In genomic region chr2:30842615-30843014, GRCm38 (mm10) we compare ENCODE assay signal across 30 mouse cellular contexts. TPM values are rescaled to one million over a fixed set of nuclear protein-coding genes. Genes with fewer than 3 reads are reported as not detected.
A peak's percentile ranks its signal among the peaks of the same experiment; 100 is the strongest.
DNase-seq lines count a peak whose midpoint lies in the region; ATAC-seq and TF ChIP-seq lines count a peak whose summit lies in the region.
"Had no signal": no experiment of that assay in that cellular context is flagged by ENCODE, and none has a peak within 500 bp of the region (broad histone marks: within the 10 kb centered on the region; RNA-seq: fewer than 3 reads in every experiment).

No protein-coding gene starts in this region.

- H3K27ac ChIP-seq in heart, embryonic 11.5 days (ENCODE audit: low read depth, low read length), result peak overlapping the region; percentile 80
- H3K27ac ChIP-seq in heart, adult 2 months, result no peak overlapping the region
- no peak overlapping the region for H3K27ac ChIP-seq in heart, embryonic 16.5 days (ENCODE audit: low read length)
- H3K27ac ChIP-seq in embryonic facial prominence, embryonic 13.5 days, result peak overlapping the region; percentile 73
- no peak overlapping the region for H3K27ac ChIP-seq in layer of hippocampus, adult 2 months
- H3K27ac ChIP-seq: forebrain, embryonic 12.5 days; left cerebral cortex, adult 2 months; limb, embryonic 13.5 days; lung, embryonic 15.5 days; midbrain, embryonic 10.5 days had no signal

- CTCF ChIA-PET in Patski (lab: Charles Lee), result interaction anchor here (0.8 kb wide), 1 partner anchor 20 kb away, joined by 4 read pairs; no protein-coding TSS in a partner anchor

- H3K27me3 ChIP-seq in heart, embryonic 11.5 days (ENCODE audit: control insufficient read depth, insufficient read depth, low read length), result peaks cover 11% of the 10 kb centered on the region; the same call in 1 of the 2 replicates
- no peaks in the 10 kb centered on the region; the same call in 1 of the 2 replicates for H3K27me3 ChIP-seq in heart, adult 2 months (ENCODE audit: control insufficient read depth, insufficient read depth, low read length)
- peaks cover 2% of the 10 kb centered on the region; the same call in 1 of the 2 replicates for H3K27me3 ChIP-seq in heart, embryonic 16.5 days (ENCODE audit: control insufficient read depth, insufficient read depth, low read length)
- no peaks in the 10 kb centered on the region for H3K27me3 ChIP-seq in Patski
- peaks cover 5% of the 10 kb centered on the region for H3K27me3 ChIP-seq in embryonic facial prominence, embryonic 13.5 days
- H3K27me3 ChIP-seq: limb, embryonic 13.5 days had no signal

- no peaks in the 10 kb centered on the region for H3K79me2 ChIP-seq in heart, adult 2 months (replicated peaks; ENCODE audit: control insufficient read depth, insufficient read depth, low read length)

- no peak for TF ChIP-seq CTCF in heart, adult 2 months (IDR thresholded peaks at IDR 0.05)
- no peak for TF ChIP-seq CTCF in Patski (IDR thresholded peaks at IDR 0.05)
- no peak for TF ChIP-seq CTCF in layer of hippocampus, adult 2 months (conservative IDR thresholded peaks at IDR 0.05)

- no peaks in the 10 kb centered on the region for H3K36me3 ChIP-seq in heart, embryonic 11.5 days (ENCODE audit: control insufficient read depth, insufficient read depth, low read length)
- H3K36me3 ChIP-seq in heart, adult 2 months (ENCODE audit: control insufficient read depth, insufficient read depth, low read length), result no peaks in the 10 kb centered on the region
- no peaks in the 10 kb centered on the region for H3K36me3 ChIP-seq in heart, embryonic 16.5 days (ENCODE audit: control insufficient read depth, insufficient read depth)
- no peaks in the 10 kb centered on the region for H3K36me3 ChIP-seq in embryonic facial prominence, embryonic 13.5 days
- H3K36me3 ChIP-seq: forebrain, embryonic 12.5 days; limb, embryonic 13.5 days; lung, embryonic 15.5 days; midbrain, embryonic 10.5 days had no signal

- 0 out of 2 replicates have a peak overlapping the region, but pooled peaks have one; percentile 3 for H3K4me3 ChIP-seq in heart, embryonic 11.5 days (ENCODE audit: low read depth, low read length)
- H3K4me3 ChIP-seq in heart, adult 2 months, result no peak overlapping the region
- H3K4me3 ChIP-seq in heart, embryonic 16.5 days (ENCODE audit: low read length), result no peak overlapping the region
- H3K4me3 ChIP-seq in embryonic facial prominence, embryonic 13.5 days, result no peak overlapping the region
- no peak overlapping the region for H3K4me3 ChIP-seq in layer of hippocampus, adult 2 months
- H3K4me3 ChIP-seq: erythroblast, embryonic 14.5 days; forebrain, embryonic 12.5 days; left cerebral cortex, adult 2 months; limb, embryonic 13.5 days; lung, embryonic 15.5 days; midbrain, embryonic 10.5 days had no signal

- DNase-seq in heart, adult 2 months, result no peak
- no peak for DNase-seq in heart, postnatal 36 days
- DNase-seq in Patski (ENCODE audit: low read depth, low spot score), result no peak
- no peak for DNase-seq in layer of hippocampus, adult 2 months (ENCODE audit: low spot score in 2 of 2)
- DNase-seq in retina, embryonic 14.5 days (ENCODE audit: low spot score), result no peak
- DNase-seq: adrenal gland, postnatal 36 days; cerebellum, adult 2 months; cerebellum, postnatal 14 days; gastrocnemius, postnatal 10 days; kidney, adult 9 months; kidney, postnatal 10 days; right cerebral cortex, adult 18-20 months; spleen, adult 18-20 months; thymus, adult 18-20 months; thymus, postnatal 36 days had no signal

- peak overlapping the region; percentile 13; the same call in 1 of the 2 replicates for H3K9ac ChIP-seq in heart, embryonic 11.5 days (ENCODE audit: low read depth, low read length)
- H3K9ac ChIP-seq in heart, adult 2 months (ENCODE audit: low read depth, low read length), result no peak overlapping the region
- no peak overlapping the region; the same call in 1 of the 2 replicates for H3K9ac ChIP-seq in heart, embryonic 16.5 days (ENCODE audit: low read length)
- H3K9ac ChIP-seq in embryonic facial prominence, embryonic 13.5 days, result no peak overlapping the region
- H3K9ac ChIP-seq: forebrain, embryonic 12.5 days; limb, embryonic 13.5 days; lung, embryonic 15.5 days had no signal

- peak overlapping the region; percentile 48 for H3K4me2 ChIP-seq in heart, embryonic 11.5 days
- H3K4me2 ChIP-seq in heart, embryonic 16.5 days (ENCODE audit: low read depth, low read length), result peak overlapping the region; percentile 21; the same call in 1 of the 2 replicates
- no peak overlapping the region for H3K4me2 ChIP-seq in embryonic facial prominence, embryonic 13.5 days
- H3K4me2 ChIP-seq: forebrain, embryonic 12.5 days; limb, embryonic 13.5 days; liver, embryonic 11.5 days; lung, embryonic 15.5 days had no signal

- no peak for TF ChIP-seq EP300 in heart, adult 2 months (IDR thresholded peaks at IDR 0.05; ENCODE audit: insufficient read depth, low read depth, low read length)

- ATAC-seq in heart, embryonic 11.5 days (replicated peaks; ENCODE audit: insufficient number of reproducible peaks, low FRiP score, low TSS enrichment), result no peak
- ATAC-seq in heart, embryonic 16.5 days (replicated peaks; ENCODE audit: extremely low read depth, insufficient read depth, low FRiP score), result no peak
- ATAC-seq in Patski, result peak; percentile 44
- no peak for ATAC-seq in embryonic facial prominence, embryonic 13.5 days (ENCODE audit: insufficient number of reproducible peaks, insufficient read depth, low FRiP score, low TSS enrichment, low read depth)
- ATAC-seq: intestine, postnatal 0 days; midbrain, embryonic 16.5 days had no signal

- intact Hi-C loops in heart, adult 2 months (cut with DNase I), result no loop called here
- intact Hi-C loops in heart, postnatal 36 days (cut with DNase I), result no loop called here

- 15% methylated on average over 10 of the region's 10 CpGs for WGBS in heart, embryonic 11.5 days (ENCODE audit: insufficient replicate concordance)
- WGBS in heart, adult 2 months, result 21% methylated on average over 10 of the region's 10 CpGs
- 17% methylated on average over 10 of the region's 10 CpGs for WGBS in heart, embryonic 16.5 days
- 44% methylated on average over 10 of the region's 10 CpGs for WGBS in embryonic facial prominence, embryonic 13.5 days

- H3K9me3 ChIP-seq in heart, embryonic 11.5 days (replicated peaks; ENCODE audit: control insufficient read depth, low read length), result no peaks in the 10 kb centered on the region
- H3K9me3 ChIP-seq in heart, embryonic 16.5 days (replicated peaks; ENCODE audit: control insufficient read depth, low read length), result no peaks in the 10 kb centered on the region
- H3K9me3 ChIP-seq in embryonic facial prominence, embryonic 13.5 days, result no peaks in the 10 kb centered on the region
- H3K9me3 ChIP-seq: forebrain, embryonic 12.5 days; limb, embryonic 13.5 days; lung, embryonic 15.5 days; midbrain, embryonic 10.5 days had no signal

- POLR2A ChIA-PET in Patski (lab: Charles Lee), result no interaction called here

- in situ Hi-C loops in Patski (cut with MboI; ENCODE audit: low pct_unique_long_range_greater_than_20kb), result no loop called here

- peaks cover 33% of the 10 kb centered on the region for H3K4me1 ChIP-seq in heart, embryonic 11.5 days (ENCODE audit: control insufficient read depth, insufficient read depth, low read length)
- peaks cover 1% of the 10 kb centered on the region; the same call in 1 of the 2 replicates for H3K4me1 ChIP-seq in heart, adult 2 months (ENCODE audit: control insufficient read depth, insufficient read depth, low read length)
- H3K4me1 ChIP-seq in heart, embryonic 16.5 days (ENCODE audit: control insufficient read depth, insufficient read depth, low read length), result peaks cover 25% of the 10 kb centered on the region
- H3K4me1 ChIP-seq in embryonic facial prominence, embryonic 13.5 days, result peaks cover 52% of the 10 kb centered on the region

- no peak for TF ChIP-seq POLR2A in heart, adult 2 months (IDR thresholded peaks at IDR 0.05; ENCODE audit: insufficient read depth, low read depth, low read length)

RNA-seq across cellular contexts. Expression of gene Prrx2, which starts 7.8 kb away (rescaled TPM):
- 55.8 and 63.2 TPM in 2 replicates for polyA plus RNA-seq in heart, embryonic 11.5 days (2014; fragmentation: Nextera tagmentation; extraction: Ambion mirVana)
- under 1 TPM; 0.75 to 0.84 TPM for total RNA-seq in heart, adult 2 months (2021)
- polyA plus RNA-seq in heart, adult 2 months (2012; rRNA removed), result 1.6 and 2.4 TPM in 2 replicates
- polyA plus RNA-seq in heart, embryonic 16.5 days (2015; fragmentation: Nextera tagmentation; extraction: Ambion mirVana), result 10.8 and 13.9 TPM in 2 replicates
- total RNA-seq in heart, postnatal 36 days (2021), result 1 to 10 TPM in 1 of 2 experiments, under 1 TPM in 1; 0.41 to 1.1 TPM
- polyA plus RNA-seq in Patski (2021), result 7.1 TPM
- 103 and 107 TPM in 2 replicates for polyA plus RNA-seq in embryonic facial prominence, embryonic 13.5 days (2015; fragmentation: Nextera tagmentation; extraction: Ambion mirVana)
- 1 to 10 TPM; 1.4 to 2.5 TPM for total RNA-seq in layer of hippocampus, adult 2 months (2021)
- total RNA-seq: megakaryocyte progenitor cell, adult 5-6 weeks; MEL; neutrophil, adult 5-6 weeks had no signal
- polyA plus RNA-seq: erythroblast, embryonic 14.5 days had no signal

RNA-seq across cellular contexts. Expression of gene Asb6, which starts 12.5 kb away (rescaled TPM):
- 20.2 and 22.8 TPM in 2 replicates for polyA plus RNA-seq in heart, embryonic 11.5 days (2014; fragmentation: Nextera tagmentation; extraction: Ambion mirVana)
- total RNA-seq in heart, adult 2 months (2021), result 1 to 10 TPM; 7.8 to 8.1 TPM
- polyA plus RNA-seq in heart, adult 2 months (2012; rRNA removed), result 12.8 and 13.6 TPM in 2 replicates
- 20.1 and 22.5 TPM in 2 replicates for polyA plus RNA-seq in heart, embryonic 16.5 days (2015; fragmentation: Nextera tagmentation; extraction: Ambion mirVana)
- total RNA-seq in heart, postnatal 36 days (2021), result 1 to 10 TPM; 7.3 to 8.1 TPM
- polyA plus RNA-seq in Patski (2021), result 36.8 TPM
- 39.5 and 47.3 TPM in 2 replicates for polyA plus RNA-seq in embryonic facial prominence, embryonic 13.5 days (2015; fragmentation: Nextera tagmentation; extraction: Ambion mirVana)
- total RNA-seq in layer of hippocampus, adult 2 months (2021), result 10 to 100 TPM; 36.7 to 40.8 TPM

RNA-seq across cellular contexts. Expression of gene Ntmt1, which starts 35.0 kb away (rescaled TPM):
- 82.6 and 87.5 TPM in 2 replicates for polyA plus RNA-seq in heart, embryonic 11.5 days (2014; fragmentation: Nextera tagmentation; extraction: Ambion mirVana)
- total RNA-seq in heart, adult 2 months (2021), result 10 to 100 TPM; 22.0 to 27.3 TPM
- polyA plus RNA-seq in heart, adult 2 months (2012; rRNA removed), result 27.4 and 30.2 TPM in 2 replicates
- 90.0 and 90.4 TPM in 2 replicates for polyA plus RNA-seq in heart, embryonic 16.5 days (2015; fragmentation: Nextera tagmentation; extraction: Ambion mirVana)
- 10 to 100 TPM; 23.4 to 27.8 TPM for total RNA-seq in heart, postnatal 36 days (2021)
- 52.7 TPM for polyA plus RNA-seq in Patski (2021)
- 94.9 and 105 TPM in 2 replicates for polyA plus RNA-seq in embryonic facial prominence, embryonic 13.5 days (2015; fragmentation: Nextera tagmentation; extraction: Ambion mirVana)
- total RNA-seq in layer of hippocampus, adult 2 months (2021), result 10 to 100 TPM; 33.1 to 33.5 TPM

RNA-seq across cellular contexts. Expression of gene 1700001O22Rik, which starts 39.2 kb away (rescaled TPM):
- polyA plus RNA-seq in heart, embryonic 11.5 days (2014; fragmentation: Nextera tagmentation; extraction: Ambion mirVana), result 1.2 and 1.6 TPM in 2 replicates
- 1 to 10 TPM in 1 of 2 experiments, under 1 TPM in 1; 0.52 to 1.3 TPM for total RNA-seq in heart, adult 2 months (2021)
- 0.73 and 1.1 TPM in 2 replicates for polyA plus RNA-seq in heart, adult 2 months (2012; rRNA removed)
- polyA plus RNA-seq in heart, embryonic 16.5 days (2015; fragmentation: Nextera tagmentation; extraction: Ambion mirVana), result 2.2 and 2.7 TPM in 2 replicates
- under 1 TPM; 0.67 to 0.76 TPM for total RNA-seq in heart, postnatal 36 days (2021)
- 9.9 TPM for polyA plus RNA-seq in Patski (2021)
- polyA plus RNA-seq in embryonic facial prominence, embryonic 13.5 days (2015; fragmentation: Nextera tagmentation; extraction: Ambion mirVana), result 2.8 and 2.9 TPM in 2 replicates
- 1 to 10 TPM; 4.9 to 5.4 TPM for total RNA-seq in layer of hippocampus, adult 2 months (2021)
- total RNA-seq: megakaryocyte progenitor cell, adult 5-6 weeks; neutrophil, adult 5-6 weeks had no signal
- polyA plus RNA-seq: erythroblast, embryonic 14.5 days had no signal

Comparison
In these comparisons a context has a peak if more than half of its experiments do, and no peak if none do; other contexts are left out.
1. H3K27ac ChIP-seq: peak in heart, embryonic 11.5 days (single experiment) and embryonic facial prominence, embryonic 13.5 days (single experiment); none in heart, adult 2 months (single experiment), heart, embryonic 16.5 days (single experiment) and layer of hippocampus, adult 2 months (single experiment).